30 mouse cellular contexts compared by ENCODE assay signal in the genomic region with DNA sequence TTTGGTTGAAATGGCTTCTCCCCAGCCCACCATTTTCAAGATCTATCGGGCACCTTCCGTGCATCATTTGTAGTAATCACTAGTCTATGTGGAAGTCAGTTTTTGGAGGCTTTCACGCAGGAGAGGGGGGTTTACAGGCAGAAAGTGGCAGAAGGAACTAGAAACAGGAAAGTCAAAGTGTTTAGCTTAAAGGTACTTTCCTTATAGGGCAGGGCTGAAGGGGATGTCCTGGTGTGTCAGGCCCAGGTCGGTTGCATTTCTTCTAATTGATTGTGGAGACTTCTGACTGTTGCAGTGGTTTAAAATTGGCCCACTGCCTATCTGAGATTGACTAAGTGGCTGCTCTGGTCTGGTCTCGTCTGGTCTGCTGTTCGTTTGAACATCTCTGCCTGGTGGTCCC. TPM values are rescaled to one million over a fixed set of nuclear protein-coding genes. Genes with fewer than 3 reads are reported as not detected.
DNase-seq lines count a peak whose midpoint lies in the region.
"Had no signal": no experiment of that assay in that cellular context is flagged by ENCODE, and none has a peak within 500 bp of the region (broad histone marks: within the 10 kb centered on the region; RNA-seq: fewer than 3 reads in every experiment).

No protein-coding gene starts in this region.

- no peak overlapping the region for H3K27ac ChIP-seq in heart, embryonic 10.5 days
- H3K27ac ChIP-seq: forebrain, embryonic 10.5 days; forebrain, embryonic 13.5 days; heart, embryonic 13.5 days; hindbrain, embryonic 14.5 days; hindbrain, postnatal 0 days had no signal

- DNase-seq in heart, embryonic 10.5 days (ENCODE audit: low spot score) = peak; percentile 36
- DNase-seq in heart, adult 9 months (ENCODE audit: low spot score in 2 of 2) = no peak
- DNase-seq in spleen, postnatal 36 days (ENCODE audit: low spot score in 2 of 2) = peak; percentile 45 to 58
- DNase-seq in spleen, adult 12 weeks (ENCODE audit: low spot score) = no peak
- peak; percentile 29 for DNase-seq in MN1 (ENCODE audit: low spot score)
- DNase-seq in splenic B cell, adult 2 months (ENCODE audit: low read depth, low spot score) = peak; percentile 71
- no peak for DNase-seq in thymus, postnatal 36 days
- no peak for DNase-seq in right cerebral cortex, postnatal 14 days
- DNase-seq: adrenal gland, adult 8-10 months; adrenal gland, postnatal 25 days; cerebellum, adult 18-20 months; cerebellum, adult 9-10 months; cerebellum, postnatal 14 days; gastrocnemius, postnatal 14 days; heart, postnatal 14 days; heart, postnatal 4 days had no signal

- H3K36me3 ChIP-seq in heart, embryonic 10.5 days = no peaks in the 10 kb centered on the region
- H3K36me3 ChIP-seq in splenic B cell, adult 2 months (ENCODE audit: control insufficient read depth, insufficient read depth, low read length, poor library complexity, severe bottlenecking) = no peaks in the 10 kb centered on the region
- H3K36me3 ChIP-seq: forebrain, embryonic 10.5 days; G1E; heart, embryonic 13.5 days had no signal

- H3K4me1 ChIP-seq in heart, embryonic 10.5 days = no peaks in the 10 kb centered on the region
- H3K4me1 ChIP-seq: forebrain, embryonic 10.5 days; forebrain, embryonic 13.5 days; heart, embryonic 13.5 days had no signal

- H3K4me3 ChIP-seq in heart, embryonic 10.5 days = no peak overlapping the region
- H3K4me3 ChIP-seq: forebrain, embryonic 10.5 days; forebrain, embryonic 13.5 days; heart, embryonic 13.5 days had no signal

- H3K27me3 ChIP-seq in heart, embryonic 10.5 days (ENCODE audit: insufficient read depth, poor library complexity, severe bottlenecking) = peaks cover 51% of the 10 kb centered on the region; the same call in 1 of the 2 replicates
- no peaks in the 10 kb centered on the region; the same call in 1 of the 2 replicates for H3K27me3 ChIP-seq in splenic B cell, adult 2 months (ENCODE audit: control insufficient read depth, insufficient read depth, low read length, poor library complexity, severe bottlenecking)

- 50% methylated on average over 6 of the region's 6 CpGs for WGBS in heart, embryonic 10.5 days

- H3K9me3 ChIP-seq in heart, embryonic 10.5 days = no peaks in the 10 kb centered on the region
- H3K9me3 ChIP-seq: forebrain, embryonic 10.5 days; forebrain, embryonic 13.5 days; G1E; heart, embryonic 13.5 days had no signal

RNA-seq across cellular contexts. Expression of gene Mpzl2, which starts 9.3 kb away (rescaled TPM):
- polyA plus RNA-seq in heart, embryonic 10.5 days (2016; fragmentation: Nextera tagmentation; extraction: Ambion mirVana) = 1.1 and 5.5 TPM in 2 replicates
- polyA plus RNA-seq: activated CD4-positive, CD25-positive, alpha-beta regulatory T cell, adult 4 months; forebrain, embryonic 13.5 days; G1E; inflammation-experienced regulatory T-cells, adult 6 months had no signal

RNA-seq across cellular contexts. Expression of gene Cd3e, which starts 20.9 kb away (rescaled TPM):
- not detected in 2 replicates for polyA plus RNA-seq in heart, embryonic 10.5 days (2016; fragmentation: Nextera tagmentation; extraction: Ambion mirVana)
- polyA plus RNA-seq: brain, embryonic 14.5 days; embryonic facial prominence, embryonic 11.5 days; forebrain, embryonic 10.5 days; forebrain, embryonic 13.5 days; forebrain, embryonic 16.5 days; G1E; hindbrain, embryonic 11.5 days had no signal

RNA-seq across cellular contexts. Expression of gene Mpzl3, which starts 24.6 kb away (rescaled TPM):
- polyA plus RNA-seq in heart, embryonic 10.5 days (2016; fragmentation: Nextera tagmentation; extraction: Ambion mirVana) = 2.9 and 3.2 TPM in 2 replicates

RNA-seq across cellular contexts. Expression of gene Jaml, which starts 48.6 kb away (rescaled TPM):
- polyA plus RNA-seq in heart, embryonic 10.5 days (2016; fragmentation: Nextera tagmentation; extraction: Ambion mirVana) = 0.54 and 2.2 TPM in 2 replicates
- polyA plus RNA-seq: forebrain, embryonic 13.5 days; G1E; hindbrain, embryonic 14.5 days had no signal

RNA-seq across cellular contexts. Expression of gene Cd3d, which starts 48.8 kb away (rescaled TPM):
- polyA plus RNA-seq in heart, embryonic 10.5 days (2016; fragmentation: Nextera tagmentation; extraction: Ambion mirVana) = not detected in 2 replicates
- polyA plus RNA-seq: brain, embryonic 14.5 days; embryonic facial prominence, embryonic 11.5 days; embryonic facial prominence, embryonic 14.5 days; forebrain, embryonic 10.5 days; forebrain, embryonic 13.5 days; forebrain, embryonic 16.5 days; G1E; hindbrain, embryonic 11.5 days; hindbrain, embryonic 14.5 days; intestine, embryonic 16.5 days had no signal

Comparison
In these comparisons a context has a peak if more than half of its experiments do, and no peak if none do; other contexts are left out.
1. DNase-seq: peak in heart, embryonic 10.5 days (single experiment), spleen, postnatal 36 days (2 of 2), MN1 (single experiment) and splenic B cell, adult 2 months (single experiment); none in heart, adult 9 months (0 of 2), spleen, adult 12 weeks (single experiment), thymus, postnatal 36 days (0 of 2) and right cerebral cortex, postnatal 14 days (single experiment).